Mouse (Mus musculus): ENCODE results near the gene Gm49318. TPM values are rescaled to one million over a fixed set of nuclear protein-coding genes. Genes with fewer than 3 reads are reported as not detected.
A peak's percentile ranks its signal among the peaks of the same experiment; 100 is the strongest.

Gm49318 gene
- polyA plus RNA-seq (2016; fragmentation: Nextera tagmentation; extraction: Ambion mirVana), result not detected in 2 replicates

DNA sequence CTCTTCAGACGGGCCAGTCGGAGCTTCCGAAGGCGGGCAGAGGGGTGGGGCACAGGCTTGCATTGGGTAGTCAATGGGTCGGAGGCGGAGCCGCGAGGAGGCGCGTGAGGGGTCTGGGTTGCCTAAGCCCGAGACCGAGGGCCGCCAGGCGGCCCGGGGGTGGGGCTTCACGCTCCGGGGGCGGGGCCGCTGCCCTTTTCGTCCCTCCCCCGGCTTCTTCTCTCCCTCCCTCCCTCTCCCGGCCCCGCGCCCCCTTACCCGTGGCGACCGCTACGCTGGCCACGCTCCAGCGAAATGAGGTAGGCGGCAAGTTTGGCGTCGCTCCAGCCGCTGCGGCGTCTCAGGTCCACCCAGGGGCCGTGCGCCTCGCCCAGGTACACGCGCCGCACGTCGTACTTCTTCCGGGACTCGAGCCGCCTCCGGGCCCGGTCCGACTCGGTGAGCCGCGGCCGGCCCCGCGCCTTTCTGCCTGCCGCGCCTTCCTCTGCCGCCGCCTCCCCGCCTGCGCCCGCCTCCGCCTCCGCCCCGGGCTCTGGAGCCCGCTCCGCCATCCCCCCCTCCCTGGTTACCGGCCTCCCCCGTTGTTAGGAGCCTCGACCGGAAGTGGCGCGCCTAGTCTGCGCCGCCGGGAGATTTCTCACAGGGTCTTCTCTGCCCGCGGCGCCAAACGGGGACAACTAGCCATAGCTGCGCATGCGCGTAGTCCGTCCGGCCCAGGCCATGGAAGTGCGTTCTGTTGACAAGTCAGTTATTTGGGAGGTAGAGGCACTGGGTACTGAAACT is at the start of gene Gm49318, which contains the start of gene Zfp653:
Gene Gm49318, minus strand, starts transcription at position 469 of the 783 bp plus-strand sequence.
Gene Zfp653, minus strand, starts transcription at position 586 of the 783 bp plus-strand sequence.
- peak; percentile 97 for DNase-seq (ENCODE audit: low spot score)
- Histone ChIP-seq H3K9me3 (replicated peaks) (no peaks in the 10 kb centered on the region), H3K27ac (peak within 1 kb of the TSS; percentile 99), H3K4me1 (peaks cover 19% of the 10 kb centered on the region), H3K36me3 (peaks cover 58% of the 10 kb centered on the region), H3K27me3 (ENCODE audit: low read depth, poor library complexity, severe bottlenecking) (no peaks in the 10 kb centered on the region), H3K4me3 (peak within 1 kb of the TSS; percentile 93)
- 1% methylated on average over 81 of the region's 87 CpGs for WGBS

DNA sequence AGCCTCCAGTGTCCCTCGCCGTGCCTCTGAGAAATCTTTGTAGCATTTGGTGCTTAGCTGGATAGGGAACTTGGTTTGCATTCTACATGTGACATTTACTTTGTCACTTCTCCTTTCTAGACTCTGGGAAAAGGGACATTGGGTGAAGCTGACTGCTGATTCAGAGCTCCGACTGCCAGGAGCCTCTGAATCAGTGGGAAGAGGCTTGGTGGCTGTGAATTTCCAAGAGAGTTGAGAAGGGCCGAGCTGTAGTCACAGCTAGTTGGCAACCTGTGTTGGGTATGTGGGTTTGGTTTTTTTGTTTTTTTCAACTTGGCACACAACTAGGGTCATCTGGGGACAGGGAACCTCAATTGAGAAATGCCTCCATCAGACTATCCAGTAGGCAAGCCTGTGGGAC is 48.5 kb upstream of the Gm49318 start:
- DNase-seq (ENCODE audit: low spot score), result no peak
- no peak overlapping the region for H3K4me3 ChIP-seq
- no peak overlapping the region for H3K27ac ChIP-seq
- no peaks in the 10 kb centered on the region for H3K9me3 ChIP-seq (replicated peaks)
- H3K36me3 ChIP-seq, result peaks cover 7% of the 10 kb centered on the region
- H3K27me3 ChIP-seq (ENCODE audit: low read depth, poor library complexity, severe bottlenecking), result no peaks in the 10 kb centered on the region
- 92% methylated on average over 4 of the region's 4 CpGs for WGBS
- H3K4me1 ChIP-seq, result peaks cover 20% of the 10 kb centered on the region

DNA sequence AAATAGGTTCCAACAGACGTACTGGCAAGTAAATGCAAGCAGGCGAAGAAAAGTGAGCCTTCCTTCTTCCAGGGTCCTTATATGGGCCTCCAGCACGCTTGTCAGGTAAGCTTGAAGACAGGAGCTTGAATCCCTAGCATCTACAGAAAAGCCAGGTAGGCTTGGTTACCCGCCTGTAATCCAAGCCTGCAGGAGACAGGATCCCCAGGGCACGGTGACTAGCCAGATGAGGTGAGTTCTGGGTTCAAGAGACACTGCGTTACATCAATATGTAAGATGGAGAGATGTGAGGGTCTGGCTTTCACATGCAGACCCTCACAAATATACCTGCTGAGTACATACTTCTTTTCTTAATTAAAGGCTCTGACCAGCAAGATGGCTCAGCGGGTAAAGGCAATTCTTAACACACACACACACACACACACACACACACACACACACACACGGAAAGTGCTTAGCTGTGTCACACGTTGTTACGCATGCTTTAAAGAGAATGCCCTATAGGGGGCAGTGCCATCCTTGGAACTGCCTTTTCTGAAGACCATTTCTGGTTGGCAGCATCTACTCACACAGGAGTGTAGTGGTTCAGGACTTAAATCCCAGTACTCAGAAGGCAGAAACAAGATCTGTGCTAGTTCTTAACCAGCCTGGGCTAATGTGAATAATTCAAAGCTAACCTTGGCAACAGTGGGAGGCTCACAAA is 46.8 kb upstream of the Gm49318 start:
- H3K27me3 ChIP-seq (ENCODE audit: low read depth, poor library complexity, severe bottlenecking), result no peaks in the 10 kb centered on the region
- H3K9me3 ChIP-seq (replicated peaks), result no peaks in the 10 kb centered on the region
- WGBS, result 46% methylated on average over 10 of the region's 10 CpGs
- H3K4me3 ChIP-seq, result peak overlapping the region; percentile 84
- H3K36me3 ChIP-seq, result peaks cover 23% of the 10 kb centered on the region
- peaks cover 20% of the 10 kb centered on the region for H3K4me1 ChIP-seq
- no peak for DNase-seq (ENCODE audit: low spot score)
- H3K27ac ChIP-seq, result peak overlapping the region; percentile 91; the same call in 1 of the 2 replicates

DNA sequence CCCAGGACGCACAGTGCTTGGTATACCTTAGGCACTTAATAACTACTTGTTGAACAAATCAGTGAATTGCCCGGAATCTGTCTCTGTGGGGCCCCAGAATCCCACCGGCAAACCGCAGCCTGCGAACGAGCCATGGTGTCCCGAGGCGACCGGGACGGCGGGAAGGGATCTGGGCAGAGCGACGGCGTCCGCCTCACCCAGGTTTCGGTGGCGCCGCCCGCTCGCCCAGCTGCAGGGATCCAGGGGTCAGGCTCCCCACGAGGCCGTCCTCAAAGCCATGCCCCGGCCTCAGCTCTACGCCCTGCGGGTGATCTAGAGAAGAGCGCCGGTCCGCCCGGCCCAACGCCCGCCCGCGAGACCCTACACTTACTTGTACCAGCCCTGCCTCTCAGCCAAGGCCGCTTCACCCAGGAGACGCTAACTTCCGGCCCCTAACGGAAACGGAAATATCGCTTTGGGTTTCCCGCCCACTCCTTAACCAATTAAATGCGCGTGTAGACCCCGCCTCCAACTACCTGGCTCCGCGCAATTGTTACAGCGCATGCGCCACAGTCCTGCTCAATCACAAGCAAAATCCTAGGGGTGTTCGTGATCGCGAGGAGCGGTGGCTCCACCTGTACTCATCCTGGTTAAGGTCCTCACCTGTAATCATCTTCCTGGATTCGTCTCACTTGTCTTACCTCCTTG is 45.8 kb upstream of the Gm49318 start, which contains the start of gene Elof1:
Gene Elof1, minus strand, starts transcription at position 433 of the 687 bp plus-strand sequence.
- Histone ChIP-seq H3K36me3 (peaks cover 33% of the 10 kb centered on the region), H3K4me3 (peak within 1 kb of the TSS; percentile 84), H3K4me1 (peaks cover 20% of the 10 kb centered on the region), H3K9me3 (replicated peaks) (no peaks in the 10 kb centered on the region), H3K27me3 (ENCODE audit: low read depth, poor library complexity, severe bottlenecking) (no peaks in the 10 kb centered on the region), H3K27ac (peak within 1 kb of the TSS; percentile 91)
- WGBS, result under 1% methylated on average over 52 of the region's 52 CpGs
- peak; percentile 95 for DNase-seq (ENCODE audit: low spot score)

DNA sequence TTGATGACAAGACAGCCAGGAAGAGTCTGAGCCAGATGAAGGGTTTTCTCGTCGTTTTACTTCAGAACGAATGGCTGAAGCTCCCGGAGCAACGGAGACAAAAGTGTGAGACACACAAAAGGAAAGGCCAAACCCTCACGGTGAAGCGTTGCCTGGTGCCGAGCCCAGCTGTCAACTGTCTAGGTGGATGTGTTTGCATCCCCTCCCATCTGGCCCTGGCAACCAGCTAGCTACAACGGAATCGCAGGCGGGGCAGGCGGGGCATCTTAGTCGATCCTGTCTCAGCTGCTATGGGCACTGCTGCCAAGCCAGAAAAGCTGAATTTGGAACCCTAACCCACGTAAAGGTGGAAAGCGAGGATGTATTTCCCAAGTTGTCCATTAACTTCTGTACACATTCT is 45.0 kb upstream of the Gm49318 start:
- peak overlapping the region; percentile 84 for H3K4me3 ChIP-seq
- WGBS, result 38% methylated on average over 15 of the region's 15 CpGs
- peaks cover 20% of the 10 kb centered on the region for H3K4me1 ChIP-seq
- H3K27ac ChIP-seq, result peak overlapping the region; percentile 91
- no peaks in the 10 kb centered on the region for H3K27me3 ChIP-seq (ENCODE audit: low read depth, poor library complexity, severe bottlenecking)
- H3K9me3 ChIP-seq (replicated peaks), result no peaks in the 10 kb centered on the region
- peaks cover 41% of the 10 kb centered on the region for H3K36me3 ChIP-seq
- DNase-seq (ENCODE audit: low spot score), result no peak

- H3K4me1 ChIP-seq, result peaks cover 20% of the 10 kb centered on the region
- no peaks in the 10 kb centered on the region for H3K27me3 ChIP-seq (ENCODE audit: low read depth, poor library complexity, severe bottlenecking)
- no peaks in the 10 kb centered on the region for H3K9me3 ChIP-seq (replicated peaks)
- H3K4me3 ChIP-seq, result peak overlapping the region; percentile 84
- no peak for DNase-seq (ENCODE audit: low spot score)
- no peak overlapping the region for H3K27ac ChIP-seq
- 92% methylated on average over 4 of the region's 4 CpGs for WGBS
- H3K36me3 ChIP-seq, result peaks cover 46% of the 10 kb centered on the region
Observed at GRCm38 (mm10) chr9:22115635-22116034, 44.6 kb upstream of the Gm49318 start.

DNA sequence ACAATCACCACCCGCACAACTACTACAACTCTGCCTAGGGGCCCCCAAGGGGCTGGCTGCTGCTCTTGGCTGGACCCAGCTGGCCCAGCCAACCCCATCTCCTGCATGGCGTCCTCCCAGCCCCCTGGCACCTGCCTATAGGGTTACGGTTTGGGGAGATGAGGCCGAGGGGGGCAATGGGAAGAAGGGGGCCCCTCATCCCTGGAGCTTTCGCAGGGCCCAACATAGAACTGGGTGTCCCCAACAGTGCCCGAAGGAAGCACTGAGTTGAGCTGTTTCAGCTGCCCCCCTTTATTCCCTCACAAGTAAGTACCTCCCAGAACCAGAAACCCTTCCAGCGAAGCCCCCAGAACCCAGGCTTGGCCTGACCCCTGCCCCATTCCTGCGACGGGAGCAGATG is 37.1 kb upstream of the Gm49318 start:
- Histone ChIP-seq H3K27ac (no peak overlapping the region), H3K4me1 (no peaks in the 10 kb centered on the region), H3K4me3 (no peak overlapping the region), H3K36me3 (peaks cover 42% of the 10 kb centered on the region), H3K9me3 (replicated peaks) (no peaks in the 10 kb centered on the region), H3K27me3 (ENCODE audit: low read depth, poor library complexity, severe bottlenecking) (no peaks in the 10 kb centered on the region)
- DNase-seq (ENCODE audit: low spot score), result no peak
- WGBS, result 89% methylated on average over 9 of the region's 9 CpGs

GRCm38 (mm10) chr9:22099922-22100321 is 28.9 kb upstream of the Gm49318 start:
- H3K27me3 ChIP-seq (ENCODE audit: low read depth, poor library complexity, severe bottlenecking), result peaks cover 55% of the 10 kb centered on the region
- H3K4me1 ChIP-seq, result peaks cover 12% of the 10 kb centered on the region
- H3K9me3 ChIP-seq (replicated peaks), result no peaks in the 10 kb centered on the region
- peak; percentile 38 for DNase-seq (ENCODE audit: low spot score)
- H3K4me3 ChIP-seq, result peak overlapping the region; percentile 24
- WGBS, result 4% methylated on average over 18 of the region's 18 CpGs
- no peak overlapping the region for H3K27ac ChIP-seq
- no peaks in the 10 kb centered on the region for H3K36me3 ChIP-seq

GRCm38 (mm10) chr9:22098993-22099696 is 28.1 kb upstream of the Gm49318 start, which contains the start of gene Cnn1:
Gene Cnn1, plus strand, starts transcription at chr9:22099216.
- H3K4me1 ChIP-seq, result peaks cover 12% of the 10 kb centered on the region
- no peak within 1 kb of the TSS for H3K27ac ChIP-seq
- peak within 1 kb of the TSS; percentile 24 for H3K4me3 ChIP-seq
- H3K9me3 ChIP-seq (replicated peaks), result no peaks in the 10 kb centered on the region
- H3K27me3 ChIP-seq (ENCODE audit: low read depth, poor library complexity, severe bottlenecking), result peaks cover 60% of the 10 kb centered on the region
- no peak for DNase-seq (ENCODE audit: low spot score)
- H3K36me3 ChIP-seq, result no peaks in the 10 kb centered on the region
- WGBS, result 9% methylated on average over 14 of the region's 14 CpGs

DNA sequence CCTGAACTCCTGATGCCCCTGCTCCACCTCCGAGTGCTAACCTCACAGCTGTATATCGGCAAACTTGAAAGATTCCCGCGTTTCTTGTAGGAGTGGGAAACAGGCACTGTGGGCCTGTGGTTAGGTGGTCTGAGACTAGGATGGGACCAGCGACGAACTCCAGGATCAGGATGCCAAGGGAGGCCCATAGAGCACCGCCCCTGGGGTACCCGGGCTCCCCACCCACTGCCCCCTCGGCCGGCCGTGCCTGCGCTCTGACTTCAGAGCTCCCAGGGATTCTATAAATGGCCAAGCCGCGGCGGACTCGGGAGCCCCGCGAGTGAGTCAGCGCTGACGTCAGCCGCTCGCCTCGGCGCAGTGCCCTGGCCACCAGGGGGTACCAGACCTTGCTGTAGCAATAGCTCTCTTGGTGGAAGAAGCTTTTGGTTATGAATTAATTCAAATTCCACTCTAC is 24.8 kb upstream of the Gm49318 start:
- DNase-seq (ENCODE audit: low spot score), result peak; percentile 86
- Histone ChIP-seq H3K4me1 (peaks cover 12% of the 10 kb centered on the region), H3K36me3 (no peaks in the 10 kb centered on the region), H3K27ac (peak overlapping the region; percentile 78; the same call in 1 of the 2 replicates), H3K27me3 (ENCODE audit: low read depth, poor library complexity, severe bottlenecking) (peaks cover 46% of the 10 kb centered on the region), H3K9me3 (replicated peaks) (no peaks in the 10 kb centered on the region), H3K4me3 (peak overlapping the region; percentile 53)
- 2% methylated on average over 24 of the region's 24 CpGs for WGBS

DNA sequence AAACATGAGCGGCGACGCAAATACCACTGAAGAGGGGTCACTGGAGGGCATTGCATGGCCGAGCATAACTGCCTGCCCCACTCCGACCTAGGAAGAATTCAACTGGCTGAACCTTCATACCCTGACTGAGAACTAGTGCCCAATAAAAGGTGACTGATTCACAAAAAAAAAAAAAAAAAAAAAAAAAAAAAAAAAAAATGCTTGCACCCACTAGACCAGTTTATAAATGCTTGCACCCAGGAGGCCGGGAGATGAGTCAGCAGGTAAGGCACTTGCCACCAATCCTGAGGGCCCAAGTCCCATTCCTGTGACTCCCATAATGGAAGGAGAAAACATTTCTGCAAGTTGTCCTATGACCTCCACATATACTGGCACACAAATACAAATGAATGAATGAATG is 21.7 kb upstream of the Gm49318 start:
- 88% methylated on average over 6 of the region's 6 CpGs for WGBS

DNA sequence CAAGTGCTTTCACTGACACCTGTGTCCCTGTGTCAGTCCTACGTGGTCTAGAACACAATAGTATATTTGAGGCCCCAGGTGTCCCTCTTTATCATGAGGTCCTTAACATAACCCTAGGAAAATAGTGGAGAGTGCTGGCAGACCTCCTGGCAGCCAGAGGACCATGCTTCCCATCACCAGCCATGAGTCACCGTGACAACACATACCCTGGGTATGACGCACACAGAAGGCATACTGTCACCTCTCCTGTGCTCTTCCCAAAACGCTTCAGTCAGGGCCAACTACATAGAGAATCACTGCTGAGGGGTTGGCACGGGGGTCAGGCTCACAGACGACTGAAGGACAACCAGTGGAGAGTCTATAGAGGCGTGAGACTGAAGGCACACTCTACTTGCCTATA is 18.9 kb upstream of the Gm49318 start:
- H3K27ac ChIP-seq, result no peak overlapping the region
- H3K4me1 ChIP-seq, result peaks cover 6% of the 10 kb centered on the region
- H3K27me3 ChIP-seq (ENCODE audit: low read depth, poor library complexity, severe bottlenecking), result peaks cover 5% of the 10 kb centered on the region; the same call in 1 of the 2 replicates
- WGBS, result 84% methylated on average over 7 of the region's 7 CpGs
- no peaks in the 10 kb centered on the region for H3K9me3 ChIP-seq (replicated peaks)
- no peaks in the 10 kb centered on the region for H3K36me3 ChIP-seq
- H3K4me3 ChIP-seq, result no peak overlapping the region
- no peak for DNase-seq (ENCODE audit: low spot score)

More for the DNA sequence above, 21.7 kb upstream of the Gm49318 start:
- no peak for DNase-seq (ENCODE audit: low spot score)
- peaks cover 14% of the 10 kb centered on the region for H3K27me3 ChIP-seq (ENCODE audit: low read depth, poor library complexity, severe bottlenecking)
- no peaks in the 10 kb centered on the region for H3K9me3 ChIP-seq (replicated peaks)
- H3K4me3 ChIP-seq, result no peak overlapping the region
- H3K27ac ChIP-seq, result no peak overlapping the region
- H3K4me1 ChIP-seq, result peaks cover 6% of the 10 kb centered on the region; the same call in 1 of the 2 replicates
- no peaks in the 10 kb centered on the region for H3K36me3 ChIP-seq

All from limb, embryonic 10.5 days (tissue).